Mouse (Mus musculus): Measurements from ENCODE around the gene Nup214.

DNA sequence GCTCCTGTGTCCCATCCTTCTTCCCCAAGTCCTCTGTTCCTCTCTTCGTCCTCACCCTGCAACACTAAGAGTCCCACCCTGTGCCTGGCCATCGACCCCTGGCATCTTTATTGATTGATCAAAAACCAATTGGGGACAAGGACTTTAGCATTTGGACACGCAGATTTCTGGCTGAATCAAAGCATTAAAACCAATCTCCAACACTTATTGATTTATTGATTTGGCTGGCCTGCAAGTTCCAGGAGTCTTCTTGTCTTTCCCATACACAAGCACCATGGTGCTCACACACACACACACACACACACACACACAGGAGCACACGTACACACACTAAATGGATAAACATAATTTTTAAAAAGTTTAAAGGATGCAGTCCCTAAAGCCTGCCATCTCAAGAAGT is 31.2 kb upstream of the Nup214 start:
- TF ChIP-seq CTCF (IDR thresholded peaks at IDR 0.05; ENCODE audit: extremely low read depth, insufficient read depth, insufficient read length, insufficient replicate concordance) (no peak), POLR2A (IDR thresholded peaks at IDR 0.05; ENCODE audit: low read depth, low read length) (no peak)

Data from spleen, adult 2 months (tissue).